Mouse (Mus musculus) forebrain, embryonic 11.5 days (tissue): ENCODE measurements at regions not wholly inside any gene's neighbourhood (a gene's known extent, or its start where the extent isn't known, plus 50 kb on each side); places are given as distances from the start of the nearest gene placed in this dataset.

Experiments
- ATAC-seq: fragments of 200-750 bp; cut with Nextera tagmentation; replicated peaks from 2 replicates; pipeline ENCODE4 v1.8.0; 2017; ENCODE audit warnings: moderate TSS enrichment; ENCODE audit not compliant: low FRiP score
- DNase-seq: peaks from one replicate; pipeline ENCODE4 v3.0.0-alpha.2; 2017; ENCODE audit warnings: low spot score
- H3K27ac ChIP-seq: fragments of 300-500 bp; sonication (generic); 2 replicates; pipeline ENCODE4 v1.5.1; 2014; ENCODE audit warnings: low read depth, low read length
- H3K27me3 ChIP-seq: fragments of 300-500 bp; sonication (generic); 2 replicates; pipeline ENCODE4 v1.6.1; 2014; ENCODE audit warnings: mild to moderate bottlenecking, low read length, mixed read lengths; ENCODE audit not compliant: control insufficient read depth, insufficient read depth
- H3K36me3 ChIP-seq: fragments of 300-500 bp; sonication (generic); 2 replicates; pipeline ENCODE4 v1.6.1; 2014; ENCODE audit warnings: mild to moderate bottlenecking, low read length, moderate library complexity, mixed read lengths; ENCODE audit not compliant: control insufficient read depth, insufficient read depth
- H3K4me1 ChIP-seq: fragments of 300-500 bp; sonication (generic); replicated peaks from 2 replicates; pipeline ENCODE4 v1.6.1; 2014; ENCODE audit warnings: low read length, mixed read lengths; ENCODE audit not compliant: control insufficient read depth, insufficient read depth
- H3K4me2 ChIP-seq: fragments of 300-500 bp; sonication (generic); 2 replicates; pipeline ENCODE4 v1.6.1; 2014; ENCODE audit warnings: low read depth, mild to moderate bottlenecking, low read length, moderate library complexity, mixed read lengths; ENCODE audit not compliant: severe bottlenecking
- H3K4me3 ChIP-seq: fragments of 300-500 bp; sonication (generic); 2 replicates; pipeline ENCODE4 v1.5.1; 2014; ENCODE audit warnings: low read depth, low read length
- H3K9ac ChIP-seq: fragments of 300-500 bp; sonication (generic); 2 replicates; pipeline ENCODE4 v1.6.1; 2014; ENCODE audit warnings: low read length
- H3K9me3 ChIP-seq: fragments of 300-500 bp; sonication (generic); 2 replicates; pipeline ENCODE4 v1.6.1; 2016; ENCODE audit warnings: low read length, mixed read lengths; ENCODE audit not compliant: control insufficient read depth
- WGBS: fragments of 180-500 bp; shearing (Covaris S2); extraction: QIAGEN DNeasy Blood & Tissue Kit; methylation state at CpG from one replicate; pipeline ENCODE4 v1.1.7; 2014; 5-methylcytosine and 5-hydroxymethylcytosine counted together

DNA sequence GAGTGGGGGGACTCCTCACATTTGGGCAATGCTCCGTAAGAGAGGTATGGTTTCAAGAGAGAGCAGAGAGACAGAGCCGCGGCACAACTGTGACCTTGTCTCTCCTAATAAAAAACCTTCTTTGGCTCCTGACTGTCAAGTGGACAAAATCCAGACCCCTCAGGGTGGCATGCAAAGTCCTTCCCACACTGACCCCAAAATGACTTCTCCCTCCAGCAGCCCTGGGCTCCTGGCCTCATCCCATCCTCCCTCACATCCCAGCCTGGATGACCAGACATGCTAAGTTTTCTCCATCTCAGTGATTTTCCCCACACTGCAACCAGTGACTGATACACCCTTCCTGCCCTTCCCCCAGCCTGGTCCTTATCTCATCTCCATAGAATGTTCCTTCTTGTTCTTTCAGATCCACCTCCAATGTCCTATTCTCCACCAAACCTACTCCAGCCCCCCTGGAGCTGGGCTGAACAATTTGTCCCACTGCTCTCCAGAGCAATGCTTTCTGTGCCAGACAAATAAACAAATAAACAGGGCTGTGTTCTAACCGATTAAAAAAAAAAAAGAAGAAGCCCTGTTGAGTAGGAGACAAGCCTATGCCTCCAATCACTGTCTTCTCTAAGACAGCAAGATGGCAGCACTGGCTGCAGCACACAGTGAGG is 75.7 kb upstream of the Zmiz1 start:
- Histone ChIP-seq H3K4me2 (no peak overlapping the region), H3K9ac (no peak overlapping the region), H3K9me3 (no peaks in the 10 kb centered on the region), H3K27me3 (no peaks in the 10 kb centered on the region), H3K36me3 (no peaks in the 10 kb centered on the region), H3K27ac (no peak overlapping the region), H3K4me1 (peaks cover 11% of the 10 kb centered on the region), H3K4me3 (no peak overlapping the region)
- ATAC-seq (no peak), DNase-seq (no peak)
- 89% methylated on average over 4 of the region's 4 CpGs for WGBS

DNA sequence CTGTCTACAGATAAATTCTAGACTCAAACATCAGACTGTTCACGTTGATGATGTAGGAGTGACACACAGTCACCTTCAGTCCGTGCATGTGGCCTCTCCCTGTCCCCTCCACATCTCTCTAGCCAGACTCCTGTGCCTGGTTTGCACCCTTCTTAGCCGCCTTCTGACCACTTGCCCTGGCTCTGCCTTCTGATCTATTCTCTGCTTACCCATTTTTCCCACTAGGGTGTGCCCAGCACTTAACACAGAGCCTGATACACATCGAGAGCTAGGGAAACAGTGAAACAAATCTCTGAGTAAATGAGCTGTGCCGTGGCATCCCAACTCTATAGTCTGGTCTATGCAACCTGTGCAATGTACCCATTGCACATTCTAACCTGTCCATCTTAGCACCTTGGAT is 73.3 kb upstream of the Zmiz1 start:
- no peak for ATAC-seq
- Histone ChIP-seq H3K36me3 (no peaks in the 10 kb centered on the region), H3K4me2 (no peak overlapping the region), H3K9ac (no peak overlapping the region), H3K4me3 (no peak overlapping the region), H3K27me3 (no peaks in the 10 kb centered on the region), H3K4me1 (0 out of 2 replicates have a peak, but pooled peaks cover 6% of the 10 kb centered on the region), H3K27ac (no peak overlapping the region), H3K9me3 (no peaks in the 10 kb centered on the region)
- WGBS: 68% methylated on average over 5 of the region's 5 CpGs
- DNase-seq: no peak

GRCm38 (mm10) chr14:25387780-25388179 is 71.2 kb upstream of the Zmiz1 start:
- DNase-seq (no peak), ATAC-seq (no peak)
- H3K4me3 ChIP-seq: no peak overlapping the region
- no peaks in the 10 kb centered on the region for H3K27me3 ChIP-seq
- no peak overlapping the region for H3K27ac ChIP-seq
- no peaks in the 10 kb centered on the region for H3K36me3 ChIP-seq
- H3K9me3 ChIP-seq: no peaks in the 10 kb centered on the region
- H3K9ac ChIP-seq: no peak overlapping the region
- no peak overlapping the region for H3K4me2 ChIP-seq
- 93% methylated on average over 4 of the region's 4 CpGs for WGBS
- 0 out of 2 replicates have a peak, but pooled peaks cover 6% of the 10 kb centered on the region for H3K4me1 ChIP-seq

DNA sequence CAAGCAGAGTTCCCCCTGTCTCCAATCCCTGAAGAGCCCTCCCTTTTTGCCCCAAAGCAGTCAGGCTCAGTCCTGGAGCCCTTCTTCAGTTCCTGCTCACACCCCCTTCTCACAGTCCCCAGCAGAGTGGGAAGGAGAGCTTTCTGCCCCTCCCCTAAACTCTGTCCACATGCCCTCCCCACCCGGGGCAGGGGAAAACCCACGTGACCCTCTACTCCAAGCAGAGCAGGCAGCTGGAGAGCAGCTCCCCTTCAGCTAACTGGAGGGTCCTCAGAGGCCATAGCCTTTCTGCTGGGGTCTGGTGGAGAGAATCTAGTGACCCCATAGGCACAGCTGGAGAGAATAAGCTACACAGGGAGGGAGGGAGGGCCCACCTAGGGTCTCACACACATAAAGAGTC is 69.7 kb upstream of the Zmiz1 start:
- no peaks in the 10 kb centered on the region for H3K27me3 ChIP-seq
- no peaks in the 10 kb centered on the region for H3K9me3 ChIP-seq
- H3K4me3 ChIP-seq: no peak overlapping the region
- no peak for DNase-seq
- no peak overlapping the region for H3K27ac ChIP-seq
- 0 out of 2 replicates have a peak, but pooled peaks cover 6% of the 10 kb centered on the region for H3K4me1 ChIP-seq
- no peaks in the 10 kb centered on the region for H3K36me3 ChIP-seq
- 20% methylated on average over 2 of the region's 2 CpGs for WGBS
- H3K4me2 ChIP-seq: no peak overlapping the region
- no peak; the same call in 1 of the 2 replicates for ATAC-seq
- no peak overlapping the region for H3K9ac ChIP-seq

- Histone ChIP-seq H3K4me2 (no peak overlapping the region), H3K9ac (no peak overlapping the region), H3K27ac (no peak overlapping the region), H3K27me3 (no peaks in the 10 kb centered on the region), H3K4me3 (no peak overlapping the region), H3K4me1 (peaks cover 14% of the 10 kb centered on the region), H3K9me3 (no peaks in the 10 kb centered on the region), H3K36me3 (no peaks in the 10 kb centered on the region)
- WGBS: 74% methylated on average over 6 of the region's 6 CpGs
- DNase-seq (no peak), ATAC-seq (no peak)
Observed at GRCm38 (mm10) chr14:25392412-25392811, 66.6 kb upstream of the Zmiz1 start.

- DNase-seq (no peak), ATAC-seq (no peak)
- Histone ChIP-seq H3K27me3 (no peaks in the 10 kb centered on the region), H3K4me1 (peaks cover 19% of the 10 kb centered on the region), H3K4me2 (no peak overlapping the region), H3K4me3 (no peak overlapping the region), H3K27ac (no peak overlapping the region), H3K36me3 (no peaks in the 10 kb centered on the region), H3K9me3 (no peaks in the 10 kb centered on the region), H3K9ac (no peak overlapping the region)
- 78% methylated on average over 6 of the region's 6 CpGs for WGBS
Observed at GRCm38 (mm10) chr14:25392940-25393339, 66.0 kb upstream of the Zmiz1 start.

DNA sequence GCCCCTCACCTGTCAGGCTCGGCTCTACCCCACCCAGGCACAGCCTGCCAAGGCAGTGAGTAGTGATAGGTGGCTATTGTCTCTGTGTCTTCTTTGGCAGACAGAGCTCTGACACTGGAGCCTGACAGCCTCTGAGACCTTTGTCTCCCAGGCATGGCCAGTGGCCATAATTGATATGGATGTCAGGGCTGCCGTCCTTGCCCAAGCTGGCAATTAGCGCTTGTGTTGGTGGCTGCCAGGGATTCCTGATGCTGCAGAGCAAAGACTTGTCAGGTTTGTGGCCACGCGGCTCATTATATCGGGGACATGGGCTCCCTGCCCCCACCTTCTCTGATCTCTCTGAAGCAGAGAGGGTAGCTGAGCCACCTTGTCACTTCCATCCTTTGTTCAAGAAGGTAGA is 64.1 kb upstream of the Zmiz1 start:
- H3K4me1 ChIP-seq: peaks cover 22% of the 10 kb centered on the region
- no peak overlapping the region for H3K27ac ChIP-seq
- no peak overlapping the region for H3K4me2 ChIP-seq
- H3K4me3 ChIP-seq: no peak overlapping the region
- H3K27me3 ChIP-seq: no peaks in the 10 kb centered on the region
- 65% methylated on average over 6 of the region's 6 CpGs for WGBS
- DNase-seq (no peak), ATAC-seq (no peak)
- no peaks in the 10 kb centered on the region for H3K9me3 ChIP-seq
- no peak overlapping the region for H3K9ac ChIP-seq
- H3K36me3 ChIP-seq: no peaks in the 10 kb centered on the region

GRCm38 (mm10) chr14:25396990-25397531 is 61.9 kb upstream of the Zmiz1 start:
- Histone ChIP-seq H3K27ac (peak overlapping the region; percentile 93), H3K4me3 (peak overlapping the region; percentile 9; the same call in 1 of the 2 replicates), H3K36me3 (no peaks in the 10 kb centered on the region), H3K4me2 (peak overlapping the region; percentile 34; the same call in 1 of the 2 replicates), H3K9me3 (no peaks in the 10 kb centered on the region), H3K9ac (peak overlapping the region; percentile 44), H3K4me1 (peaks cover 22% of the 10 kb centered on the region), H3K27me3 (no peaks in the 10 kb centered on the region)
- peak; percentile 90 for DNase-seq
- WGBS: 1% methylated on average over 9 of the region's 9 CpGs
- ATAC-seq: peak; percentile 89

- Histone ChIP-seq H3K36me3 (no peaks in the 10 kb centered on the region), H3K9me3 (no peaks in the 10 kb centered on the region), H3K4me2 (peak overlapping the region; percentile 34; the same call in 1 of the 2 replicates), H3K27me3 (no peaks in the 10 kb centered on the region), H3K9ac (peak overlapping the region; percentile 44), H3K27ac (peak overlapping the region; percentile 93), H3K4me3 (no peak overlapping the region), H3K4me1 (peaks cover 22% of the 10 kb centered on the region)
- ATAC-seq (peak; percentile 81), DNase-seq (peak; percentile 81)
- WGBS: 2% methylated on average over 5 of the region's 5 CpGs
Observed at GRCm38 (mm10) chr14:25397751-25398150, 61.2 kb upstream of the Zmiz1 start.
